ENCODE assay signal across 14 mouse cellular contexts in the genomic region with DNA sequence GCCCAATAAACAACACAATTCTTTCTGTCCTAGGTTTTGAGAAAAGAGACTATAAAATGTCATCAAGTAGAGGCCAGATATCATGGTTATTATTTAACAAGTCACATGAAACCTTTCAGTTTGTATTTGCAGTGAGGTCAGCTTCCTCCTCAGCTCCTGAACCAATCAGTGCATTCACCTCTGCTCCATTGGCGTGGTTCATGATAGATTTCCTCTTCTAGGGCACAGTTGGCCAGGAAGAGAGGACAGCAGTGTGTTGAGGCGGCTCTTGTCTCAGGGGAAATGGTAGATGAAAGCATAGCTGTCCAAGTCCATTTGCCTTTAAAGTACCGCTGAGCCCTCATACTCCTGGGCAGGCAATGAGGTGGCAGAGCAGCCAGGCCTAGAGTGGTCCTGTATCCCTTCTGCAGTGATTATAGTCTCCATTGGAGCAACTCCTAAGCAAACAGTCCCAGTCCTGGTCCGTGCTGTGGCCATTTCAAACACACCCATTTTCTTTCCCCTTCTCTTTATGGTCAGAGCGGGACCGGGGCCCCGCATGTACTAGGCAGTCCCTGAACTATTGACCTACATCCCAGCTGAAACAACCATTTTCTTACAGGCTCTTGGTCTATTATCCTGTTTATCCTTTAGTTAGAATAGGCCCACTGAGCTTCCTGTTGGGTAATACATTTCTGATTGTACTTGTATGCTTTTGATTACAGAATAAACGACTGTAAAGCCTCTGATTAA. TPM values are rescaled to one million over a fixed set of nuclear protein-coding genes. Genes with fewer than 3 reads are reported as not detected.
DNase-seq lines count a peak whose midpoint lies in the region; ATAC-seq and TF ChIP-seq lines count a peak whose summit lies in the region.
"Had no signal": no experiment of that assay in that cellular context is flagged by ENCODE, and none has a peak within 500 bp of the region (broad histone marks: within the 10 kb centered on the region; RNA-seq: fewer than 3 reads in every experiment).

No protein-coding gene starts in this region.

- no peaks in the 10 kb centered on the region for H3K36me3 ChIP-seq in neural tube, embryonic 11.5 days (ENCODE audit: control insufficient read depth, insufficient read depth, low read length)
- peaks cover 5% of the 10 kb centered on the region; the same call in 1 of the 2 replicates for H3K36me3 ChIP-seq in neural tube, embryonic 15.5 days
- H3K36me3 ChIP-seq in thymus, adult 2 months (ENCODE audit: control insufficient read depth, insufficient read depth, low read length), result peaks cover 15% of the 10 kb centered on the region; the same call in 1 of the 2 replicates

- H3K9ac ChIP-seq in neural tube, embryonic 11.5 days (ENCODE audit: low read length), result no peak overlapping the region
- no peak overlapping the region for H3K9ac ChIP-seq in neural tube, embryonic 15.5 days (replicated peaks)
- H3K9ac ChIP-seq: liver, embryonic 14.5 days had no signal

- no peak for ATAC-seq in neural tube, embryonic 11.5 days (ENCODE audit: insufficient read depth, low FRiP score, low TSS enrichment)
- no peak for ATAC-seq in neural tube, embryonic 15.5 days (ENCODE audit: low FRiP score)
- ATAC-seq: hindbrain, postnatal 0 days had no signal

- no peaks in the 10 kb centered on the region for H3K4me1 ChIP-seq in neural tube, embryonic 11.5 days (ENCODE audit: control insufficient read depth, insufficient read depth, low read length)
- H3K4me1 ChIP-seq in neural tube, embryonic 15.5 days, result 0 out of 2 replicates have a peak, but pooled peaks cover 7% of the 10 kb centered on the region
- H3K4me1 ChIP-seq in thymus, adult 2 months (replicated peaks; ENCODE audit: control insufficient read depth, insufficient read depth, low read length), result peaks cover 30% of the 10 kb centered on the region

- no peak for DNase-seq in gastrocnemius, adult 2 months
- no peak for DNase-seq in gastrocnemius, adult 8-10 months (ENCODE audit: low spot score in 2 of 2)
- DNase-seq in kidney, adult 9 months, result peak; percentile 17
- no peak for DNase-seq in kidney, postnatal 25 days
- peak; percentile 12 for DNase-seq in neural tube, embryonic 11.5 days (ENCODE audit: low spot score)
- no peak for DNase-seq in urinary bladder, adult 2 months (ENCODE audit: low spot score)
- DNase-seq in thymus, adult 2 months, result no peak
- DNase-seq: adrenal gland, adult 2 months; cerebellum, adult 9-11 months; kidney, postnatal 14 days; thymus, postnatal 36 days had no signal

- no peak for TF ChIP-seq POLR2A in thymus, adult 2 months (IDR thresholded peaks at IDR 0.05; ENCODE audit: control insufficient read depth, extremely low read depth, insufficient read depth, low read length, poor library complexity)

- H3K27ac ChIP-seq in gastrocnemius, adult 2 months, result 0 out of 2 replicates have a peak overlapping the region, but pooled peaks have one; percentile 16
- H3K27ac ChIP-seq in neural tube, embryonic 11.5 days (ENCODE audit: low read depth, low read length), result no peak overlapping the region
- no peak overlapping the region for H3K27ac ChIP-seq in neural tube, embryonic 15.5 days (replicated peaks)
- H3K27ac ChIP-seq in thymus, adult 2 months (ENCODE audit: control insufficient read depth, insufficient read depth, low read length), result no peak overlapping the region
- H3K27ac ChIP-seq: hindbrain, postnatal 0 days; liver, embryonic 14.5 days had no signal

- H3K27me3 ChIP-seq in neural tube, embryonic 11.5 days (ENCODE audit: control insufficient read depth, insufficient read depth, low read length), result no peaks in the 10 kb centered on the region
- H3K27me3 ChIP-seq in neural tube, embryonic 15.5 days (replicated peaks), result no peaks in the 10 kb centered on the region
- no peaks in the 10 kb centered on the region for H3K27me3 ChIP-seq in thymus, adult 2 months (ENCODE audit: control insufficient read depth, insufficient read depth, low read length)

- H3K4me2 ChIP-seq in neural tube, embryonic 11.5 days (ENCODE audit: low read depth), result no peak overlapping the region
- no peak overlapping the region for H3K4me2 ChIP-seq in neural tube, embryonic 15.5 days

- no peak for TF ChIP-seq CTCF in gastrocnemius, adult 2 months (IDR thresholded peaks at IDR 0.05)
- no peak for TF ChIP-seq CTCF in thymus, adult 2 months (IDR thresholded peaks at IDR 0.05; ENCODE audit: borderline replicate concordance, control insufficient read depth, extremely low read depth, insufficient read depth, low read length, poor library complexity)

- 56% methylated on average over 8 of the region's 8 CpGs for WGBS in neural tube, embryonic 11.5 days
- WGBS in neural tube, embryonic 15.5 days, result 64% methylated on average over 8 of the region's 8 CpGs
- 93% methylated on average over 8 of the region's 8 CpGs for WGBS in thymus, adult 2 months

- no peaks in the 10 kb centered on the region for H3K9me3 ChIP-seq in neural tube, embryonic 11.5 days (ENCODE audit: control insufficient read depth, low read length)
- H3K9me3 ChIP-seq in neural tube, embryonic 15.5 days (replicated peaks), result no peaks in the 10 kb centered on the region

- no peak overlapping the region for H3K4me3 ChIP-seq in gastrocnemius, adult 2 months
- no peak overlapping the region for H3K4me3 ChIP-seq in neural tube, embryonic 11.5 days (ENCODE audit: low read depth, low read length)
- no peak overlapping the region for H3K4me3 ChIP-seq in neural tube, embryonic 15.5 days (replicated peaks)
- no peak overlapping the region for H3K4me3 ChIP-seq in thymus, adult 2 months (ENCODE audit: control insufficient read depth, insufficient read depth, low read length)

- intact Hi-C loops in gastrocnemius, adult 2 months (cut with DNase I), result no loop called here

RNA-seq across cellular contexts. Expression of a gene that starts 51.8 kb away (rescaled TPM):
- 1 to 10 TPM; 2.5 to 4.2 TPM for total RNA-seq in gastrocnemius, adult 2 months (2021)
- total RNA-seq in gastrocnemius, adult 8-10 months (2022), result 1 to 10 TPM; 1.8 to 3.3 (median 2.2) TPM
- 18.0 and 21.0 TPM in 2 replicates for polyA plus RNA-seq in neural tube, embryonic 11.5 days (2014; fragmentation: Nextera tagmentation; extraction: Ambion mirVana)
- polyA plus RNA-seq in neural tube, embryonic 15.5 days (2015; fragmentation: Nextera tagmentation; extraction: Ambion mirVana), result 16.1 and 16.6 TPM in 2 replicates
- polyA plus RNA-seq in urinary bladder, adult 2 months (2012; rRNA removed), result 41.7 and 44.6 TPM in 2 replicates
- 108 and 109 TPM in 2 replicates for polyA plus RNA-seq in thymus, adult 2 months (2012; rRNA removed)

Comparison
In these comparisons a context has a peak if more than half of its experiments do, and no peak if none do; other contexts are left out.
1. DNase-seq: peak in kidney, adult 9 months (single experiment) and neural tube, embryonic 11.5 days (single experiment); none in gastrocnemius, adult 2 months (single experiment), gastrocnemius, adult 8-10 months (0 of 2), kidney, postnatal 25 days (0 of 2), urinary bladder, adult 2 months (single experiment) and thymus, adult 2 months (single experiment).